Mouse (Mus musculus): Measurements from ENCODE around the gene Tmc8. TPM values are rescaled to one million over a fixed set of nuclear protein-coding genes. Genes with fewer than 3 reads are reported as not detected.

Gene Tmc8
- polyA plus RNA-seq, 1 experiment from 2014 or later = 0.86 TPM

DNA sequence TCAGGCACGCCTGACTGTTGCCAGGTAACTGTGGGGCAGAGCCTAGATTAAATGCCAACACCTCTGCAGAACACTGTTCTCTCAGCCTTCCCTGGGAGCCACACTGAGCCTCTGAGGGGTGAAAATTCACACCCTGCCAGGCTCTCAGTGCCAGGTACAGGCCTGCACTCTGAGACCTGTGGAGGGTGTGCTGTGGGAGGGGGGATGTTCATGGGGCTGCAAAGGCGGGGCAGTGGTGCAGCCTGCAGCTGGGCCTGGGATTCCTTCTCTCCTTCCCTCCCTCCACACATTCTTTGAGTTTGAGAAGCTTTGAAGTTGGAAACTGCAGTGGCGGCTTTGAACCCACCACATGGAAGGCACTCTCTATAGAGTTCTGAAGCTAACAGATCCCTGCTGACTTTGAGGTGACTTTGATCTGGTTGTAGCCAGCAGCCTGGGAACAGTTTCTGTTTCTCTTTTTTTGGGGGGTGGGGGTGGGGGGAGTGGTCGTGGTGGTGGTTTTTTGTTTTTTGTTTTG, 12.2 kb downstream of the Tmc8 start:
- no peak overlapping the region for H3K4me2 ChIP-seq (replicated peaks; ENCODE audit: low read depth, low read length)
- H3K9me3 ChIP-seq (ENCODE audit: control insufficient read depth, low read length) = no peaks in the 10 kb centered on the region
- no peak overlapping the region for H3K27ac ChIP-seq (ENCODE audit: low read depth, low read length)
- H3K9ac ChIP-seq (ENCODE audit: low read depth, low read length) = no peak overlapping the region
- no peak overlapping the region for H3K4me3 ChIP-seq (ENCODE audit: low read depth, low read length)
- no peaks in the 10 kb centered on the region for H3K36me3 ChIP-seq (ENCODE audit: control insufficient read depth, insufficient read depth, low read length)
- 58% methylated on average over 4 of the region's 4 CpGs for WGBS
- no peak for ATAC-seq (ENCODE audit: low FRiP score)
- no peak for DNase-seq (ENCODE audit: low spot score)
- H3K27me3 ChIP-seq (ENCODE audit: control insufficient read depth, insufficient read depth, low read length) = peaks cover 7% of the 10 kb centered on the region
- H3K4me1 ChIP-seq (replicated peaks; ENCODE audit: control insufficient read depth, insufficient read depth, low read length) = no peaks in the 10 kb centered on the region

DNA sequence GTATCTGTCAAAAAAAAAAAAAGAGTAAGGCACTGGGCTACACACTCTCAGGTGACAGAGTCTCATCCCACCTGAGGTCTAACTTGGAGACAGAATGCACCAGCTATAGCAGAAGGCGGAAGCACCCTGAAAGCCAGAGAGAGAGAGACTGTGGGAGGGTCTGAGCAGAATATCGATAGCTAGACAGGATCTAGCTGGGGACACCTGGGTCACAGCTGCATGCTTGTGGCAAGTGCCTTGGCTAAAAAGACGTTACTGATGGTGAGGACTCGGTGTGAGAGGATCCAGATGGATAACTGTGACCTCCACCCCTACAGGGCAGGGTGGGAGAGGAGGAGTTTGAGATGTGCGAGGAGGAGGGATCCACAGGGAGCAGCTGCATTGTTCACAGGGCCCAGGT, 15.1 kb downstream of the Tmc8 start:
- Histone ChIP-seq H3K27ac (ENCODE audit: low read depth, low read length) (no peak overlapping the region), H3K4me1 (replicated peaks; ENCODE audit: control insufficient read depth, insufficient read depth, low read length) (no peaks in the 10 kb centered on the region), H3K9ac (ENCODE audit: low read depth, low read length) (no peak overlapping the region), H3K4me3 (ENCODE audit: low read depth, low read length) (no peak overlapping the region), H3K9me3 (ENCODE audit: control insufficient read depth, low read length) (no peaks in the 10 kb centered on the region), H3K36me3 (ENCODE audit: control insufficient read depth, insufficient read depth, low read length) (no peaks in the 10 kb centered on the region), H3K27me3 (ENCODE audit: control insufficient read depth, insufficient read depth, low read length) (no peaks in the 10 kb centered on the region), H3K4me2 (replicated peaks; ENCODE audit: low read depth, low read length) (no peak overlapping the region)
- DNase-seq (ENCODE audit: low spot score) (no peak), ATAC-seq (ENCODE audit: low FRiP score) (no peak)
- WGBS = 38% methylated on average over 5 of the region's 5 CpGs

DNA sequence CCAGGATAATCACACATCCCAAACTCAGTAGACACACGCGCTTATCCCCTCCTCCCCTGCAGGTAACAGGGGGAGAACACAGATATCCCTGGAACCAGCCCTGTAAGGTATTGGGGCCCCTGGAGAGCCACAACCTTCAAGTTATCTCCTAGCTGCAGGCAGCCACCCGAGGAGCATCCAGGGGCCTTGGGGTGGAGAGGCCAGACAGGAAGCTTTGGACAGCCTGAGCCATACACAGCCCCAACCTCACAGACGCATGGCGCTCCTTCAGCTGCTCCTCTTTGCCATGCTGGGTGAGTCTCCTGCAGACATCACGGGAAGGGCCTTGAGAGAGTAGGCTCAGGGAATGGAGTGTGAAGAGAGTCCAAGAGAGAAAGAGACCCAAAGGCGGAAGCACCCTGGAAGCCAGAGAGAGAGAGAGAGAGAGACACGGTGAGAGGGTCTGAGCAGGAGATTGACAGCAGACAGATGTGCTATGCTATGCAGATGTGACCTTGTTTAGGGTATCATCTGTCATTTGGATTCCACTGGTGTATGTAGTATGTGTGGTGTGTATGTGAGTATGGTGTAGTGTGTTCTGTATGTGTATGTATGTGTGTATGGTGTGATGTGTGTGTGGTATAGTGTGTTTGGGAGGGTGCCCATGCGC, 15.8 kb downstream of the Tmc8 start, which contains the start of gene 6030468B19Rik:
6030468B19Rik (plus strand) TSS at position 150 of the 649 bp plus-strand sequence.
- WGBS = 58% methylated on average over 9 of the region's 9 CpGs
- no peaks in the 10 kb centered on the region for H3K4me1 ChIP-seq (replicated peaks; ENCODE audit: control insufficient read depth, insufficient read depth, low read length)
- no peak within 1 kb of the TSS for H3K4me3 ChIP-seq (ENCODE audit: low read depth, low read length)
- no peak within 1 kb of the TSS for H3K4me2 ChIP-seq (replicated peaks; ENCODE audit: low read depth, low read length)
- no peaks in the 10 kb centered on the region for H3K36me3 ChIP-seq (ENCODE audit: control insufficient read depth, insufficient read depth, low read length)
- DNase-seq (ENCODE audit: low spot score) = no peak
- no peak within 1 kb of the TSS for H3K9ac ChIP-seq (ENCODE audit: low read depth, low read length)
- no peaks in the 10 kb centered on the region for H3K27me3 ChIP-seq (ENCODE audit: control insufficient read depth, insufficient read depth, low read length)
- no peak for ATAC-seq (ENCODE audit: low FRiP score)
- H3K27ac ChIP-seq (ENCODE audit: low read depth, low read length) = no peak within 1 kb of the TSS
- no peaks in the 10 kb centered on the region for H3K9me3 ChIP-seq (ENCODE audit: control insufficient read depth, low read length)

GRCm38 (mm10) chr11:117798160-117798541, 16.3 kb downstream of the Tmc8 start:
- DNase-seq (ENCODE audit: low spot score) (no peak), ATAC-seq (ENCODE audit: low FRiP score) (no peak)
- Histone ChIP-seq H3K4me1 (replicated peaks; ENCODE audit: control insufficient read depth, insufficient read depth, low read length) (no peaks in the 10 kb centered on the region), H3K9me3 (ENCODE audit: control insufficient read depth, low read length) (no peaks in the 10 kb centered on the region), H3K9ac (ENCODE audit: low read depth, low read length) (no peak overlapping the region), H3K4me2 (replicated peaks; ENCODE audit: low read depth, low read length) (no peak overlapping the region), H3K4me3 (ENCODE audit: low read depth, low read length) (no peak overlapping the region), H3K36me3 (ENCODE audit: control insufficient read depth, insufficient read depth, low read length) (no peaks in the 10 kb centered on the region), H3K27me3 (ENCODE audit: control insufficient read depth, insufficient read depth, low read length) (no peaks in the 10 kb centered on the region), H3K27ac (ENCODE audit: low read depth, low read length) (no peak overlapping the region)
- 37% methylated on average over 2 of the region's 2 CpGs for WGBS

GRCm38 (mm10) chr11:117799174-117799573, 17.3 kb downstream of the Tmc8 start:
- no peak overlapping the region for H3K4me3 ChIP-seq (ENCODE audit: low read depth, low read length)
- 70% methylated on average over 5 of the region's 5 CpGs for WGBS

GRCm38 (mm10) chr11:117800038-117800437, 18.2 kb downstream of the Tmc8 start:
- Histone ChIP-seq H3K27me3 (ENCODE audit: control insufficient read depth, insufficient read depth, low read length) (no peaks in the 10 kb centered on the region), H3K27ac (ENCODE audit: low read depth, low read length) (no peak overlapping the region), H3K9ac (ENCODE audit: low read depth, low read length) (no peak overlapping the region), H3K4me3 (ENCODE audit: low read depth, low read length) (no peak overlapping the region), H3K36me3 (ENCODE audit: control insufficient read depth, insufficient read depth, low read length) (no peaks in the 10 kb centered on the region), H3K4me2 (replicated peaks; ENCODE audit: low read depth, low read length) (no peak overlapping the region), H3K9me3 (ENCODE audit: control insufficient read depth, low read length) (no peaks in the 10 kb centered on the region), H3K4me1 (replicated peaks; ENCODE audit: control insufficient read depth, insufficient read depth, low read length) (no peaks in the 10 kb centered on the region)
- 79% methylated on average over 7 of the region's 7 CpGs for WGBS
- DNase-seq (ENCODE audit: low spot score) = no peak
- ATAC-seq (ENCODE audit: low FRiP score) = no peak

More at GRCm38 (mm10) chr11:117799174-117799573, 17.3 kb downstream of the Tmc8 start:
- DNase-seq (ENCODE audit: low spot score) = no peak
- Histone ChIP-seq H3K36me3 (ENCODE audit: control insufficient read depth, insufficient read depth, low read length) (no peaks in the 10 kb centered on the region), H3K4me1 (replicated peaks; ENCODE audit: control insufficient read depth, insufficient read depth, low read length) (no peaks in the 10 kb centered on the region), H3K4me2 (replicated peaks; ENCODE audit: low read depth, low read length) (no peak overlapping the region), H3K27me3 (ENCODE audit: control insufficient read depth, insufficient read depth, low read length) (no peaks in the 10 kb centered on the region), H3K27ac (ENCODE audit: low read depth, low read length) (no peak overlapping the region), H3K9me3 (ENCODE audit: control insufficient read depth, low read length) (no peaks in the 10 kb centered on the region), H3K9ac (ENCODE audit: low read depth, low read length) (no peak overlapping the region)
- no peak for ATAC-seq (ENCODE audit: low FRiP score)

GRCm38 (mm10) chr11:117801650-117802049, 19.8 kb downstream of the Tmc8 start:
- Histone ChIP-seq H3K27me3 (ENCODE audit: control insufficient read depth, insufficient read depth, low read length) (no peaks in the 10 kb centered on the region), H3K4me3 (ENCODE audit: low read depth, low read length) (no peak overlapping the region), H3K27ac (ENCODE audit: low read depth, low read length) (no peak overlapping the region), H3K36me3 (ENCODE audit: control insufficient read depth, insufficient read depth, low read length) (no peaks in the 10 kb centered on the region), H3K9ac (ENCODE audit: low read depth, low read length) (no peak overlapping the region), H3K4me1 (replicated peaks; ENCODE audit: control insufficient read depth, insufficient read depth, low read length) (no peaks in the 10 kb centered on the region), H3K4me2 (replicated peaks; ENCODE audit: low read depth, low read length) (no peak overlapping the region), H3K9me3 (ENCODE audit: control insufficient read depth, low read length) (no peaks in the 10 kb centered on the region)
- no peak for DNase-seq (ENCODE audit: low spot score)
- ATAC-seq (ENCODE audit: low FRiP score) = no peak
- 71% methylated on average over 7 of the region's 7 CpGs for WGBS

DNA sequence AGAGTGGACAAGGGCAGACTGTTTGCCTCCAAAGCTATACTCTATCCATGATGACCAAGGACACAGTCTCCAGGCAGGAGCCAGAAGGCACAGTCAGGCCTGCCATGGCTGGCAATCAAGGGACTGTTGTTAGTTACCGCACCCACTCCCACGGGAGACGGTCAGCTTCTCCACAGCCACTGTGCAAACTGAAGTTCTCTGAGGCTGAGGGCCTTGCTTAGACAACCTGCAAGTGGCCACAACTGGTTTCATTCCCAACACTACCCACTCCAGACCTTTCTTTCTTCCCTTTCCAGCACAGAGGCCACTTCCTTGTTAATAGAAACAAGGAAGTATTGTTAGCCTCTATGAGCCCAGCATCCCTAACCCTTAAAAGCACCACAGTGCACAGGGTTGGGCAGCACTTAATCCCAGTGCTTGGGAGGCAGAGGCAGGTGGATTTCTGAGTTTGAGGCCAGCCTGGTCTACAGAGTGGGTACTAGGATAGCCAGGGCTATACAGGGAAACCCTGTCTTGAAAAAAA, 21.4 kb downstream of the Tmc8 start:
- no peaks in the 10 kb centered on the region for H3K27me3 ChIP-seq (ENCODE audit: control insufficient read depth, insufficient read depth, low read length)
- no peak overlapping the region for H3K9ac ChIP-seq (ENCODE audit: low read depth, low read length)
- H3K27ac ChIP-seq (ENCODE audit: low read depth, low read length) = no peak overlapping the region
- no peak overlapping the region for H3K4me2 ChIP-seq (replicated peaks; ENCODE audit: low read depth, low read length)
- DNase-seq (ENCODE audit: low spot score) (no peak), ATAC-seq (ENCODE audit: low FRiP score) (no peak)
- H3K4me1 ChIP-seq (replicated peaks; ENCODE audit: control insufficient read depth, insufficient read depth, low read length) = no peaks in the 10 kb centered on the region
- WGBS = 91% methylated on average over 3 of the region's 3 CpGs
- no peaks in the 10 kb centered on the region for H3K9me3 ChIP-seq (ENCODE audit: control insufficient read depth, low read length)
- no peak overlapping the region for H3K4me3 ChIP-seq (ENCODE audit: low read depth, low read length)
- no peaks in the 10 kb centered on the region for H3K36me3 ChIP-seq (ENCODE audit: control insufficient read depth, insufficient read depth, low read length)

- no peak for ATAC-seq (ENCODE audit: low FRiP score)
- 94% methylated on average over 6 of the region's 6 CpGs for WGBS
These were observed 24.9 kb downstream of the Tmc8 start for GRCm38 (mm10) chr11:117806781-117807180.

More at GRCm38 (mm10) chr11:117806781-117807180, 24.9 kb downstream of the Tmc8 start:
- Histone ChIP-seq H3K4me3 (ENCODE audit: low read depth, low read length) (no peak overlapping the region), H3K9ac (ENCODE audit: low read depth, low read length) (no peak overlapping the region), H3K4me2 (replicated peaks; ENCODE audit: low read depth, low read length) (no peak overlapping the region), H3K27me3 (ENCODE audit: control insufficient read depth, insufficient read depth, low read length) (peaks cover 5% of the 10 kb centered on the region; the same call in 1 of the 2 replicates), H3K36me3 (ENCODE audit: control insufficient read depth, insufficient read depth, low read length) (no peaks in the 10 kb centered on the region), H3K27ac (ENCODE audit: low read depth, low read length) (no peak overlapping the region), H3K4me1 (replicated peaks; ENCODE audit: control insufficient read depth, insufficient read depth, low read length) (peaks cover 5% of the 10 kb centered on the region; the same call in 1 of the 2 replicates), H3K9me3 (ENCODE audit: control insufficient read depth, low read length) (no peaks in the 10 kb centered on the region)
- DNase-seq (ENCODE audit: low spot score) = no peak
